Comparison of ENCODE assay signal across 23 mouse cellular contexts in the genomic region with DNA sequence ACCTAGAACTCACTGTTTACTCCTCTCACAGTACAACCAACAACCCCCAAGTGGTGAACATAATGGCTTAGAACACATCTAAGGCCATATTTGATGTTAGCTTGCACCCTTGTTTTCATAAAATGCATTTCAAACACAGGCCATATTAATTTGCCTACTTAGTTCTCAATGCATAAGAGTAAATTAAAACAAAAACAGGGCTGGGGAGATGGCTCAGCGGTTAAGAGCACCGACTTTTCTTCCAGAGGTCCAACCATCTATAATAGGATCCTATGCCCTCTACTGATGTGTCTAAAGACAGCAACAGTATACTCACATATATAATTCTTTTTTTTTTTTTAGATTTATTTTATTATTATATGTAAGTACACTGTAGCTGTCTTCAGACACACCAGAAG. TPM values are rescaled to one million over a fixed set of nuclear protein-coding genes. Genes with fewer than 3 reads are reported as not detected.
DNase-seq lines count a peak whose midpoint lies in the region; ATAC-seq and TF ChIP-seq lines count a peak whose summit lies in the region.
"Had no signal": no experiment of that assay in that cellular context is flagged by ENCODE, and none has a peak within 500 bp of the region (broad histone marks: within the 10 kb centered on the region; RNA-seq: fewer than 3 reads in every experiment).

No protein-coding gene starts in this region.

- H3K4me3 ChIP-seq in heart, embryonic 11.5 days (ENCODE audit: low read depth, low read length) = no peak overlapping the region
- H3K4me3 ChIP-seq in CH12.LX (replicated peaks in 1 of 3; ENCODE audit: low read depth in 2 of 3, low read length in 2 of 3, poor library complexity in 1 of 3) = no peak overlapping the region
- H3K4me3 ChIP-seq in gastrocnemius, adult 2 months = no peak overlapping the region
- no peak overlapping the region for H3K4me3 ChIP-seq in cerebellum, adult 2 months (replicated peaks; ENCODE audit: insufficient read depth, low read depth, low read length)
- H3K4me3 ChIP-seq: forebrain, embryonic 13.5 days; heart, adult 2 months; heart, embryonic 12.5 days; hindbrain, embryonic 10.5 days; hindbrain, embryonic 15.5 days had no signal

- no peak for TF ChIP-seq POLR2A in CH12.LX (IDR thresholded peaks at IDR 0.05; ENCODE audit: low read depth, low read length)
- no peak for TF ChIP-seq POLR2A in cerebellum, adult 2 months (IDR thresholded peaks at IDR 0.05; ENCODE audit: borderline replicate concordance, insufficient read depth, low read length)

- H3K9ac ChIP-seq in heart, embryonic 11.5 days (ENCODE audit: low read depth, low read length) = no peak overlapping the region
- H3K9ac ChIP-seq in CH12.LX (ENCODE audit: insufficient read depth, low read depth) = no peak overlapping the region
- H3K9ac ChIP-seq: forebrain, embryonic 13.5 days; forebrain, postnatal 0 days; heart, embryonic 12.5 days; hindbrain, embryonic 15.5 days had no signal

- H3K27me3 ChIP-seq in heart, embryonic 11.5 days (ENCODE audit: control insufficient read depth, insufficient read depth, low read length) = no peaks in the 10 kb centered on the region
- H3K27me3 ChIP-seq in CH12.LX (replicated peaks) = no peaks in the 10 kb centered on the region
- no peaks in the 10 kb centered on the region for H3K27me3 ChIP-seq in cerebellum, adult 2 months (ENCODE audit: control insufficient read depth, insufficient read depth, low read length)
- H3K27me3 ChIP-seq: forebrain, embryonic 13.5 days; heart, embryonic 12.5 days; hindbrain, embryonic 15.5 days had no signal

- intact Hi-C loops in gastrocnemius, adult 2 months (cut with DNase I) = no loop called here

- H3K36me3 ChIP-seq in heart, embryonic 11.5 days (ENCODE audit: control insufficient read depth, insufficient read depth, low read length) = peaks cover 31% of the 10 kb centered on the region
- H3K36me3 ChIP-seq in CH12.LX (replicated peaks in 1 of 2; ENCODE audit: control insufficient read depth in 1 of 2, insufficient read depth in 1 of 2, low read length in 1 of 2) = peaks cover 67 to 72% of the 10 kb centered on the region in 2 experiments

- H3K79me2 ChIP-seq in CH12.LX (replicated peaks; ENCODE audit: control insufficient read depth, extremely low read depth, insufficient read depth, poor library complexity, severe bottlenecking) = peaks cover 20% of the 10 kb centered on the region

- no peaks in the 10 kb centered on the region for H3K9me3 ChIP-seq in heart, embryonic 11.5 days (replicated peaks; ENCODE audit: control insufficient read depth, low read length)
- no peaks in the 10 kb centered on the region for H3K9me3 ChIP-seq in CH12.LX (replicated peaks; ENCODE audit: low read length)
- H3K9me3 ChIP-seq: forebrain, embryonic 13.5 days; heart, embryonic 12.5 days; hindbrain, embryonic 10.5 days; hindbrain, embryonic 15.5 days had no signal

- in situ Hi-C loops in CH12.LX (cut with MboI; ENCODE audit: low pct_ligation_motif_present, low pct_unique_long_range_greater_than_20kb, low sequenced_read_pairs) = no loop called here

- ATAC-seq in heart, embryonic 11.5 days (replicated peaks; ENCODE audit: insufficient number of reproducible peaks, low FRiP score, low TSS enrichment) = no peak
- ATAC-seq: forebrain, postnatal 0 days; inflammation-experienced regulatory T-cells, adult 6 months; intestine, postnatal 0 days had no signal

- DNase-seq in heart, adult 11 months = peak; percentile 61
- peak; percentile 18 for DNase-seq in 3134 (ENCODE audit: extremely low read depth, insufficient read length, low spot score)
- no peak for DNase-seq in CH12.LX (ENCODE audit: extremely low read depth)
- peak; percentile 17 for DNase-seq in forelimb bud, embryonic 11.5 days (ENCODE audit: low read depth, low spot score)
- DNase-seq in spleen, adult 12 weeks (ENCODE audit: low spot score) = no peak
- no peak for DNase-seq in gastrocnemius, adult 2 months
- no peak for DNase-seq in cerebellum, adult 2 months
- DNase-seq: adrenal gland, postnatal 10 days; cerebellum, adult 18-20 months; cerebellum, postnatal 10 days; gastrocnemius, postnatal 10 days; heart, adult 2 months; kidney, adult 8-10 months had no signal

- no peak for TF ChIP-seq CTCF in CH12.LX (conservative IDR thresholded peaks at IDR 0.05 in 1 of 2, IDR thresholded peaks at IDR 0.05 in 1 of 2; ENCODE audit: low read depth in 2 of 2, low read length in 2 of 2)
- no peak for TF ChIP-seq CTCF in gastrocnemius, adult 2 months (IDR thresholded peaks at IDR 0.05)
- TF ChIP-seq CTCF in cerebellum, adult 2 months (IDR thresholded peaks at IDR 0.05; ENCODE audit: borderline replicate concordance, insufficient read depth, low read depth, low read length) = no peak

- 84% methylated on average over 2 of the region's 2 CpGs for WGBS in heart, embryonic 11.5 days (ENCODE audit: insufficient replicate concordance)
- WGBS in cerebellum, adult 2 months = 87% methylated on average over 2 of the region's 2 CpGs

- no peaks in the 10 kb centered on the region for H3K4me1 ChIP-seq in heart, embryonic 11.5 days (ENCODE audit: control insufficient read depth, insufficient read depth, low read length)
- peaks cover 0 to 7% of the 10 kb centered on the region in 2 experiments; a peak in 2 of 4 replicates for H3K4me1 ChIP-seq in CH12.LX (ENCODE audit: control insufficient read depth in 1 of 2, insufficient read depth in 2 of 2)
- no peaks in the 10 kb centered on the region; the same call in 1 of the 2 replicates for H3K4me1 ChIP-seq in cerebellum, adult 2 months (ENCODE audit: control insufficient read depth, insufficient read depth, low read length)

- dilution Hi-C loops in CH12.LX (cut with MboI; ENCODE audit: extremely low pct_ligation_motif_present, extremely low pct_unique_long_range_greater_than_20kb, low sequenced_read_pairs) = no loop called here

- no peak for TF ChIP-seq EP300 in CH12.LX (IDR thresholded peaks at IDR 0.05; ENCODE audit: low read length)

- H3K27ac ChIP-seq in heart, embryonic 11.5 days (ENCODE audit: low read depth, low read length) = no peak overlapping the region
- H3K27ac ChIP-seq in CH12.LX (ENCODE audit: insufficient read depth, low read depth) = peak overlapping the region; percentile 17; the same call in 1 of the 2 replicates
- H3K27ac ChIP-seq in gastrocnemius, adult 2 months = no peak overlapping the region
- H3K27ac ChIP-seq in cerebellum, adult 2 months (ENCODE audit: insufficient read depth, low read length) = no peak overlapping the region
- H3K27ac ChIP-seq: forebrain, embryonic 13.5 days; heart, adult 2 months; hindbrain, embryonic 10.5 days; hindbrain, embryonic 15.5 days had no signal

- H3K4me2 ChIP-seq in heart, embryonic 11.5 days = no peak overlapping the region
- H3K4me2 ChIP-seq in CH12.LX (ENCODE audit: insufficient read depth, low read depth, poor library complexity, severe bottlenecking) = no peak overlapping the region
- H3K4me2 ChIP-seq: forebrain, embryonic 13.5 days; heart, embryonic 12.5 days; hindbrain, embryonic 15.5 days had no signal

- TF ChIP-seq RAD21 in CH12.LX (IDR thresholded peaks at IDR 0.05; ENCODE audit: low read depth, low read length) = no peak

TF ChIP-seq in CH12.LX, 34 proteins besides CTCF, POLR2A, EP300 and RAD21:
- 0 out of 2 replicates have a peak, but pooled peaks have one; percentile 25 for TF ChIP-seq POLR2AphosphoS2 (IDR thresholded peaks at IDR 0.05; ENCODE audit: low read depth, low read length)
- no peak for TF ChIP-seq NRF1 (IDR thresholded peaks at IDR 0.05; ENCODE audit: low read depth, low read length)
- 0 out of 2 replicates have a peak, but pooled peaks have one; percentile 4 for TF ChIP-seq ZMIZ1 (IDR thresholded peaks at IDR 0.05; ENCODE audit: low read depth, low read length)
- no peak for TF ChIP-seq ZC3H11A (IDR thresholded peaks at IDR 0.05; ENCODE audit: low read depth, low read length)

RNA-seq across cellular contexts. Expression of a gene that starts 13.6 kb away (rescaled TPM):
- polyA plus RNA-seq in heart, embryonic 11.5 days (2014; fragmentation: Nextera tagmentation; extraction: Ambion mirVana) = 3,731 and 3,838 TPM in 2 replicates
- total RNA-seq in CH12.LX (2012; rRNA removed) (14,448 and 18,409 TPM in 2 replicates), CH12.LX (2014; rRNA removed) (21,026 and 21,314 TPM in 2 replicates)
- 11,979 and 12,362 TPM in 2 replicates for polyA plus RNA-seq in CH12.LX (2012; ENCODE audit: insufficient read length, low read depth)
- 100 to 1,000 TPM; 390 to 557 TPM for total RNA-seq in gastrocnemius, adult 2 months (2021)
- polyA plus RNA-seq in cerebellum, adult 2 months (2012; rRNA removed) = 2,299 and 2,427 TPM in 2 replicates

RNA-seq across cellular contexts. Expression of a gene that starts 26.8 kb away (rescaled TPM):
- polyA plus RNA-seq in heart, embryonic 11.5 days (2014; fragmentation: Nextera tagmentation; extraction: Ambion mirVana) = 0.46 TPM in 1 of 2 replicates, not detected in the other
- total RNA-seq in CH12.LX (2012; rRNA removed) = 0.46 and 0.55 TPM in 2 replicates
- total RNA-seq in CH12.LX (2014; rRNA removed) = not detected in 2 replicates
- not detected in 2 replicates for polyA plus RNA-seq in CH12.LX (2012; ENCODE audit: insufficient read length, low read depth)
- not detected for total RNA-seq in gastrocnemius, adult 2 months (2021)
- 0.34 and 0.40 TPM in 2 replicates for polyA plus RNA-seq in cerebellum, adult 2 months (2012; rRNA removed)
- total RNA-seq: gastrocnemius, postnatal 10 days; heart, adult 2 months; heart, postnatal 25 days had no signal
- polyA plus RNA-seq: C2C12; heart, adult 2 months had no signal

RNA-seq across cellular contexts. Expression of a gene that starts 27.4 kb away (rescaled TPM):
- polyA plus RNA-seq in heart, embryonic 11.5 days (2014; fragmentation: Nextera tagmentation; extraction: Ambion mirVana) = 27.6 and 28.2 TPM in 2 replicates
- total RNA-seq in CH12.LX (2012; rRNA removed) = 21.5 and 22.9 TPM in 2 replicates
- 21.5 and 22.5 TPM in 2 replicates for total RNA-seq in CH12.LX (2014; rRNA removed)
- 13.8 and 14.2 TPM in 2 replicates for polyA plus RNA-seq in CH12.LX (2012; ENCODE audit: insufficient read length, low read depth)
- 10 to 100 TPM; 19.8 to 22.0 TPM for total RNA-seq in gastrocnemius, adult 2 months (2021)
- polyA plus RNA-seq in cerebellum, adult 2 months (2012; rRNA removed) = 31.6 TPM in 2 replicates

RNA-seq across cellular contexts. Expression of a gene that starts 32.3 kb away (rescaled TPM):
- 0.44 and 0.72 TPM in 2 replicates for polyA plus RNA-seq in heart, embryonic 11.5 days (2014; fragmentation: Nextera tagmentation; extraction: Ambion mirVana)
- not detected in 2 replicates for total RNA-seq in CH12.LX (2012; rRNA removed)
- not detected in 2 replicates for total RNA-seq in CH12.LX (2014; rRNA removed)
- polyA plus RNA-seq in CH12.LX (2012; ENCODE audit: insufficient read length, low read depth) = not detected in 2 replicates
- under 1 TPM; 0.08 to 0.11 TPM for total RNA-seq in gastrocnemius, adult 2 months (2021)
- 0.33 and 0.40 TPM in 2 replicates for polyA plus RNA-seq in cerebellum, adult 2 months (2012; rRNA removed)

Comparison
In these comparisons a context has a peak if more than half of its experiments do, and no peak if none do; other contexts are left out.
1. DNase-seq: peak in heart, adult 11 months (single experiment), 3134 (single experiment) and forelimb bud, embryonic 11.5 days (single experiment); none in CH12.LX (single experiment), spleen, adult 12 weeks (single experiment), gastrocnemius, adult 2 months (single experiment) and cerebellum, adult 2 months (0 of 2).